Mouse (Mus musculus): ENCODE data around the gene Axl. TPM values are rescaled to one million over a fixed set of nuclear protein-coding genes. Genes with fewer than 3 reads are reported as not detected.

Axl gene
- total RNA-seq, 2 experiments from 2014 or later, result 27.6 to 42.7 TPM

GRCm38 (mm10) chr7:25711731-25712197, 76.7 kb downstream of the Axl start:
- peak; percentile 58 for DNase-seq (ENCODE audit: low spot score)

DNA sequence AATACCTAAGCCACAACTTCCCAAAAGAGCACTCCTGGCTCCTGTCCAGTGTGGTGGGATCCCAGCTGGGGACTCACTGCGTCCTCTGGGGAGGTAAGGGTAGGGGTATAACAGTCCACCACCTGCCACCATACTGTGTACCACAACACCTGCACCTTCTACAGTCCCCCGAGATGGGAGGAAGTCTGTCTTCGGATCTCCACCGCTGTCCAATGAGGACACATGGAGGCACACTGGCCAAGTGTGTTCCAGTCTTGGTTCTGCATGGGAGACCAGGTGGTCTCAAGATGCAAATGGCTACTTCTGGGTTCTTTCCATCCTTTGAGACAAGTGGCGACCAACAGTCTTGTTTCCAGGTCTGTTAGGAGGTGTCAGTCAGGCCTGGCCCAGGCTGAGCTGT, 77.3 kb downstream of the Axl start:
- DNase-seq (ENCODE audit: low spot score), result no peak

DNA sequence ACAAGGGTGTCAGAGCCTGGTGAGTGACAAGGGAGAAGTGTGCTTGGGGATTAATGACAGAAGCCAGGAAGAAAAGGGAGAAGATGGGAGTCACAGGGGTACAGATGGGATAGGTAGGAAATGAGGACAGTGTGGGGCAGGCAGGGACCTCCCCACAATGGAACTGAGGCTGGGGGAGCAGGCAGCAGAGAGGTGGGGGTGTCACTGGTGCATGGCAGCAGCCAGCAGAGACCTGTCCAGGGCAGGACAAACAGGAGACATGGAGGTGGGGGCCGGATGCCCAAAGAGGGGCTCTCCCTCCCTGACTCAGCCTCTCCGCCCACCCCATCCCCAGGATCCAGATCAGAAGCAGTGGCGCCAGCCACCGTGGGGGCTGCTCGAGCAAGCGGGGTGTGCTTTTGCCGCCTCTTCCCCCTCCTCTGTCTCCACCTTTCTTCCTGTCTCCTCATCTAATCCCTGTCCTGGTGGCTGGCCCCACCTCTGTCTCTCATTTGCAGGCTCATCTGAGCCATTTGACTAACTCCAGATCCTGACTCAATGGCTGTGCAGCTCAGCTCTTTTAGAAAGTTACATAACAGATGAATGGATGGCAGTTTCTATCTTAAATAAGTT, 77.9 kb downstream of the Axl start:
- DNase-seq (ENCODE audit: low spot score), result no peak

- DNase-seq (ENCODE audit: low spot score), result no peak
These were observed 78.5 kb downstream of the Axl start for GRCm38 (mm10) chr7:25709961-25710360.

DNA sequence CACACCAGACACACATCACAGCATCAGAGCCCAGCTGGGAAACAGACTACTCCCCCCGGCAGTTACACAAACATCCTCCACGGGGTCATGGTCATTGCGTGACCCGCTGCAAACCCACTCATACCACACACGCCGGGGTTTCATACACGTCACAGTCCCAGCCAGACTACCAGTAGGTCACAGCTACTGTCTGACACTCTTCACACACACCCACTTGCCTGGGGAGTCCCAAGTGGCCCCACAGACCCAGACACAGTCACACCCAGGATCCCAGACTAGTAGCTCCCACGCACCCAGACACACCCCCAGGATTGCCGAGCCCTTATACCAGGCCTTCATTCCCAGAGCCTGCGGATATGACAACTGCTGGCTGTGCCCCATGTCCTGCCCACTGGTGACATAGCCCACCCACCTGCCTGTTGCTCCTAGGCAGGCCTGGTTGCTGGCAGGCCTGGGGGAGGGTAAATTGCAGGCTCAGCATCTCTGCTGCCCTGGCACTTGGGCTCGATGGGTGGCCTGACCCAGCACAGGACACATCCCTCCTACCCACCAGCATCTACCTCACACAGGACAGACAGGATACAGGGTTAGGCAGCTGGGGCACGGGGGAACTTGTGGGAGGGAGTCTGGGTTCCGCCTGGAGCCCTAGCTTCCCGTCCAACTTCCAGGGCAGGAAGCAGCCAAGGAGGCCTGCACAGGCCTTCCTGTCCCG, 80.8 kb downstream of the Axl start:
- DNase-seq (ENCODE audit: low spot score), result no peak

Small RNA genes lying within 50 kb of the gene (microRNA-seq; reads per million reads assigned to microRNA genes)
- not detected for gene Gm24865

Other genes starting within 250 kb of the Axl start
- 1 to 10 TPM in 1 of 2 experiments, under 1 TPM in 1; 0.46 to 1.1 TPM for gene Ceacam2, start 248.8 kb downstream of the Axl start, total RNA-seq (2021)
- not detected for gene Erich4, start 172.8 kb downstream of the Axl start, total RNA-seq (2021)
- gene Dmac2, start 169.3 kb downstream of the Axl start, total RNA-seq (2021), result 10 to 100 TPM; 38.7 to 43.2 TPM
- 1 to 10 TPM; 1.1 to 1.3 TPM for gene B3gnt8, start 162.1 kb downstream of the Axl start, total RNA-seq (2021)
- gene Bckdha, start 129.7 kb downstream of the Axl start, total RNA-seq (2021), result 100 to 1,000 TPM; 134 to 137 TPM
- gene Exosc5, start 129.5 kb downstream of the Axl start, total RNA-seq (2021), result 10 to 100 TPM; 19.9 to 21.3 TPM
- gene Tmem91, start 113.5 kb downstream of the Axl start, total RNA-seq (2021), result not detected
- gene B9d2, start 107.9 kb downstream of the Axl start, total RNA-seq (2021), result 1 to 10 TPM; 7.3 to 7.8 TPM
- gene Tgfb1, start 101.7 kb downstream of the Axl start, total RNA-seq (2021), result 1 to 10 TPM; 3.9 to 7.8 TPM
- gene Ccdc97, start 69.6 kb downstream of the Axl start, total RNA-seq (2021), result 10 to 100 TPM; 42.1 to 43.5 TPM
- gene Hnrnpul1, start 33.9 kb downstream of the Axl start, total RNA-seq (2021), result 10 to 100 TPM; 69.1 to 73.4 TPM
- gene Cyp2s1, start 28.2 kb upstream of the Axl start, total RNA-seq (2021), result under 1 TPM; 0.16 to 0.28 TPM
- not detected for gene Cyp2b10, start 108.9 kb upstream of the Axl start, total RNA-seq (2021)